Mouse (Mus musculus) bone marrow, adult 2 months (tissue): ENCODE results near the gene 6030408B16Rik. TPM values are rescaled to one million over a fixed set of nuclear protein-coding genes. Genes with fewer than 3 reads are reported as not detected.
A peak's percentile ranks its signal among the peaks of the same experiment; 100 is the strongest.
"Not testable (repeated sequence)": the region's sequence is repeated elsewhere in the genome, so short reads cannot be mapped to it uniquely, and the experiment has no call there.

Experiments
- H3K27ac ChIP-seq: fragments of 200-500 bp; 2 replicates; pipeline ENCODE4 v1.5.1; 2012; ENCODE audit warnings: low read depth, mild to moderate bottlenecking, control low read depth, inconsistent platforms, low read length; ENCODE audit not compliant: control insufficient read depth, poor library complexity, insufficient read depth
- H3K4me1 ChIP-seq: fragments of 200-500 bp; 2 replicates; pipeline ENCODE4 v1.6.1; 2011; ENCODE audit warnings: low read length; ENCODE audit not compliant: control insufficient read depth, insufficient read depth
- H3K4me3 ChIP-seq: fragments of 200-500 bp; replicated peaks from 2 replicates; pipeline ENCODE3; 2011; ENCODE audit warnings: mild to moderate bottlenecking, low read depth, low read length, control low read depth; ENCODE audit not compliant: control insufficient read depth
- CTCF ChIP-seq: fragments of 200-500 bp; IDR thresholded peaks from 2 replicates; pipeline ENCODE4 v1.5.1; 2011; ENCODE audit warnings: low read length, control low read depth; ENCODE audit not compliant: control insufficient read depth, insufficient read depth
- POLR2A ChIP-seq: fragments of 200-500 bp; IDR thresholded peaks from 2 replicates; pipeline ENCODE4 v1.6.1; 2011; ENCODE audit warnings: low read depth, mild to moderate bottlenecking, control low read depth, low read length, borderline replicate concordance; ENCODE audit not compliant: control insufficient read depth
- WGBS: fragments of 180-500 bp; shearing (Covaris S2); methylation state at CpG from one replicate; pipeline ENCODE4 v1.1.7; 2018; 5-methylcytosine and 5-hydroxymethylcytosine counted together
- polyA plus RNA-seq: library from polyadenylated mRNA; stranded (reverse); fragments of >200 nt; gene quantifications from 2 replicates; pipeline ENCODE4 v1.2.4, GENCODE M21; 2011; ENCODE audit warnings: low replicate concordance; ENCODE audit not compliant: missing spikeins, insufficient read depth, insufficient read length

The 6030408B16Rik gene
- polyA plus RNA-seq, 1 experiment: 1.4 TPM

DNA sequence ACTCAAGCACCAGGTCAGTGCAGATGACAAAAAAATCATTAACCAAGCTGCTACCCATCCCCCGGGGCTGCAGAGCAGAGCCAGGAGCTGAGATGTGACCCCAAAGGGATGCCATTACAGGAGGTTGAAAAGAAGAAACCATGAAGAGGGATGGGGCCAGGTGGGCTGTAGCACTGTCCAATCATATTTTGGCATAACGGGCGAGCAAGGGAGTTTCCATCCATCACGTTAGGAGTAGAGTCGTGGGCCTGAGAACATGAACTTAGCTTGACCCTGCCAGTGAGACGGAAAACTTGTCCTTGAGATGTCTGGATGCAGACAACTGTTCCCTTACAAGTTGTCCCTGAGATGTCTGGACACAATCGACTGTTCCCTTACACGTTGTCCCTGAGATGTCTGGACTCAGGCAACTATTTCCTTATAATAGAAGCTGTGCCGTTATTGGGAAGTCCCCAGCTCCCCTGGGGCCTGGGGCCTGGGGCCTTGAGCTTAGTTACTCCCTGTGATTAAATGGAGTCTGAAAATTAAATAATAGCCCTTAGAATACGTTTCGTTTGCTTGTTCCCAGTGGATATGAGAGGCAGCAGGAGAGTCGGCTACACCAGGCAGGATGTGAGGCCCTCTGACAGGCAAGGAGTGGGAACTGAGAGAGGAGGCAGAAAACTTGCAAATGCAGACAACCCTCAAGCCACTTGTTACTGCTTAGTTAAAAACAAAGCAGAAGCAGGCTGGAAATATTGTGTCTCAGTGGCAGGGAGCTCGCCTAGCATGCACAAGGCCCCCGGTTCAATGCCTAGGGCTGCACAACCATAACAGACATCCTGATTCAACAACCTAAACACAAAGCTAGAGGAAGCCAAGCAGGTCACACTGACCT lies 26.1 kb downstream of the 6030408B16Rik start:
- Histone ChIP-seq H3K4me3 (no peak overlapping the region), H3K27ac (peak overlapping the region; percentile 63), H3K4me1 (peaks cover 5% of the 10 kb centered on the region)
- TF ChIP-seq CTCF: no peak
- TF ChIP-seq POLR2A: no peak
- WGBS: 22% methylated on average over 14 of the region's 14 CpGs

GRCm38 (mm10) chr15:101320010-101320617 lies 27.1 kb downstream of the 6030408B16Rik start:
- Histone ChIP-seq H3K27ac (peak overlapping the region; percentile 50), H3K4me1 (peaks cover 5% of the 10 kb centered on the region), H3K4me3 (no peak overlapping the region)
- TF ChIP-seq POLR2A (no peak), CTCF (no peak)
- WGBS: 13% methylated on average over 6 of the region's 6 CpGs

GRCm38 (mm10) chr15:101320618-101321041 lies 27.6 kb downstream of the 6030408B16Rik start:
- 12% methylated on average over 6 of the region's 6 CpGs for WGBS
- TF ChIP-seq POLR2A (no peak), CTCF (no peak)
- Histone ChIP-seq H3K4me3 (no peak overlapping the region), H3K4me1 (peaks cover 5% of the 10 kb centered on the region), H3K27ac (peak overlapping the region; percentile 50; the same call in 1 of the 2 replicates)

GRCm38 (mm10) chr15:101321126-101321525 lies 28.1 kb downstream of the 6030408B16Rik start:
- H3K27ac ChIP-seq: no peak overlapping the region

GRCm38 (mm10) chr15:101322106-101322505 lies 29.1 kb downstream of the 6030408B16Rik start:
- peaks cover 5% of the 10 kb centered on the region for H3K4me1 ChIP-seq
- no peak overlapping the region for H3K27ac ChIP-seq
- 62% methylated on average over 5 of the region's 5 CpGs for WGBS
- H3K4me3 ChIP-seq: no peak overlapping the region
- TF ChIP-seq POLR2A (no peak), CTCF (no peak)

More at GRCm38 (mm10) chr15:101321126-101321525, 28.1 kb downstream of the 6030408B16Rik start:
- WGBS: 15% methylated on average over 5 of the region's 5 CpGs
- TF ChIP-seq POLR2A (no peak), CTCF (no peak)
- no peak overlapping the region for H3K4me3 ChIP-seq
- H3K4me1 ChIP-seq: peaks cover 5% of the 10 kb centered on the region

DNA sequence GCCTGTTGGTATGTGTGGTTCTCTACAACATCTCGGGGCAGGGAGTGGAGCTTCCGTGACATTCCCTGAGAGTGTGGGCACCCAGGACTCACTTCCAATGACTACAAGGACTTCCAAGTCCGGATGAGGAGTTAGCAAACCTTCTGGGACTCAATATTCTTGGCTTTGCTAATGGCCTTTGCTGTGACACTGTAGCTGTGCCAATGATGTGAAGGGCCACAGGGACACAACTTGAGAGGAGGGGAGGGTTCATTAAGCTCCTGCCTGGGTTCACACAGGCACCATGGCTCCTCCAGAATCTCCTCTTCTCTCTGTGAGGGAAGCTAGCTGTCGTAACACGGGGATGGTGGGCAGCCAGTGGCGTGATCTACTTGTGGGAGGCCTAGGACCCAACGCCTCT lies 29.6 kb downstream of the 6030408B16Rik start:
- TF ChIP-seq CTCF: no peak
- no peak for TF ChIP-seq POLR2A
- 64% methylated on average over 7 of the region's 7 CpGs for WGBS
- H3K4me3 ChIP-seq: no peak overlapping the region
- H3K27ac ChIP-seq: no peak overlapping the region
- peaks cover 5% of the 10 kb centered on the region for H3K4me1 ChIP-seq

DNA sequence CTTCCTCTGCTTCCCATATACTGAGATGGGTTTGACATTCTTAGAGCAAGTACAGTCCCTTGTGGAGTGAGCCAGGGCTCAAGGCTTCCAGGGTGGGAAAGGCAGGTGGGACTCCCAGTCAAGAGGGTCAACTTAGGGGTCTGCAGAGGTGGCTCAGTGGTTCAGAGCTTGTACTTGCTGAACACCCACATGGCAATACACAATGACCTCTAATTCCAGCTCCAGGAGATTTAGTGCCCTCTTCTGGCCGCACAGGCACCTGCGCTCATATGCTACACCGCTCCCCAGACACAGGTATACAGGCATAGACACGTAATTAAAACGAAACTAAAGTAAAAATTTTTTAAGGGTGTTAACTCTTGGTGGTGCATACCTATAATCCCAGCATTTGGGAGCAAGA lies 30.5 kb downstream of the 6030408B16Rik start:
- WGBS: 95% methylated on average over 5 of the region's 5 CpGs
- Histone ChIP-seq H3K4me1 (peaks cover 5% of the 10 kb centered on the region), H3K4me3 (no peak overlapping the region), H3K27ac (no peak overlapping the region)
- TF ChIP-seq CTCF (peak; percentile 21; the same call in 1 of the 2 replicates), POLR2A (no peak)

GRCm38 (mm10) chr15:101324409-101324808 lies 31.4 kb downstream of the 6030408B16Rik start:
- not testable (repeated sequence) for H3K4me3 ChIP-seq, H3K4me1 ChIP-seq, H3K27ac ChIP-seq
